Mouse (Mus musculus) kidney, postnatal 10 days (tissue): ENCODE results near the gene Nr5a2.

Source experiments
- DNase-seq: peaks from one replicate; pipeline ENCODE4 v3.0.0; 2021; ENCODE audit warnings: mixed read lengths

Nr5a2 gene

DNA sequence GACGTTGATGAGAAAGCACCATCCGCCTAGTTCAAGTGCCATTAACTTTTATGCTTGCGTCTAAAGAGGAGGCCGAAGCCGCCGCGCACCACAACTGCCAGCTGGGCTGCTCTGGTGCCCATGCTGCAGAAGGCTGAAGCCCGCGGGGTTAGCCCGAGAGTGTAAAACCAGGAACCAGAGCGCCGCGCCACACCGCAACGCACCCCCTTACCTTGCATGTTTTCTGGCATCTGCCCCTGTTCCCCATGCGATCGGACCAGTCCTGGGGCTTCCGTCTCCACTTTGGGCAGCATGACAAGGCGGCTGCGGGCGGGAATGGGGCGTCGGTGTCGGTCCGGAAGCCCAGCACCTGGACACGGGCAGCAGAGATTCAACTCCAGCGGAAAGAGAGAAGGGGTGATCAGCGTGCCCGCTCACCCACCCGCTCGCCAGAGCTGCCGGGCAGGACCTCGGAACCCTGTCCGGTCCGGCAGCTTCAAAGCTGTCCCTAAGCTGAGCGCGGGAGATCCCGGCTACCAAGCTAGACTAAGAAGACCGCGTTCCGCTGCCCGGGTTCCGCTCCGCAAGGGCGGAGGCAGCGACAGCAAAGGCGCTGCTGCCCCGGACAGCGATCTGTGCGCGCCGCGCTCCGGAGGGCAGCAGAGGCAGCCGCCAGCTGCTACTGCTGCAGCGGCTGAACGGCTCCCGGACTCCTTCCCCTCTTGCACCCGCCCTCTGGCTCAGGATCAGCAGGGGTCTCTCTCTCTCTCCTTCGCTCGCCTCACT, 11.6 kb downstream of the Nr5a2 start:
- DNase-seq = peak; percentile 75

GRCm38 (mm10) chr1:136948127-136948422, 12.2 kb downstream of the Nr5a2 start:
- no peak for DNase-seq

- DNase-seq = no peak
Observed at GRCm38 (mm10) chr1:136947394-136948126, 12.7 kb downstream of the Nr5a2 start.

GRCm38 (mm10) chr1:136946806-136947393, 13.3 kb downstream of the Nr5a2 start:
- DNase-seq = no peak

GRCm38 (mm10) chr1:136946404-136946803, 13.8 kb downstream of the Nr5a2 start:
- no peak for DNase-seq

GRCm38 (mm10) chr1:136945876-136946275, 14.4 kb downstream of the Nr5a2 start:
- DNase-seq = no peak

DNA sequence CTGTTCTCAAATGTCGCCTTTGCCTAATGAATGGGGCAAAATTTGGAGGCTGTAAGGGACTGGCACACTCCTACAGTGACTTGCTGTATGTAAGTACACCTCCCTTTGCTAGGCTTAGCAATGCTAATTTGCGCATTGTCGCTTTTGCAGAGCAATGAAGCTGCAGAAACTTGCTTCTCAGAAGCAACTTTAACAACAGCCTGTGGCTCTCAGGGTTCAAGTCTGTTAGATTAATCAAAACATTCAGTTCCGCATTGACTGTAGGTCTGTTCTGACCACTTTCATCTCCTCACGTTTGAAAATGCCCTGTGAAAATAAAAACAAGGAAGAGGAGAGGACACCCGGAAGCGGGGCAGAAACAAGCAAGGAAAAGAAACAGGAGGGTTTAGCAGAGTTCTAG, 14.8 kb downstream of the Nr5a2 start:
- DNase-seq = no peak

DNA sequence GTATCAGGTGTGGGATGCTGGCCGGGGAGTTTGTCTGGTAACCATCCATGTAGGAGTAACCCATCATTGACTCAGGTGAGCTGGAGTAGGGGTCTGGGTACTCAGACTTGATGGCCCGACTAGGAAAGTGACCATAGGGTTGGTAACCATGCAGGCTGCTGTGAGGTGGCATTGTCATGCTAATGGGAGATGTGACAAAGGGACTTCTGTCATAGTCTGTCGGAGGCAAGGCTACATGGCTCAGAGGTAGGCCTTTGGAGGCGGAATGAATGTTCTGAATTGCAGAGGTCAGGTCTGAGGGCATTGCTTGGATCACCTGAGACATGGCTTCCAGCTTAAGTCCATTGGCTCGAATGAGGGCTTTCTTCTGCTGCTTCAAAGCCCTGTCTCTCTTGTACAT, 19.6 kb downstream of the Nr5a2 start:
- DNase-seq = no peak

GRCm38 (mm10) chr1:136939220-136939619, 21.0 kb downstream of the Nr5a2 start:
- no peak for DNase-seq

DNA sequence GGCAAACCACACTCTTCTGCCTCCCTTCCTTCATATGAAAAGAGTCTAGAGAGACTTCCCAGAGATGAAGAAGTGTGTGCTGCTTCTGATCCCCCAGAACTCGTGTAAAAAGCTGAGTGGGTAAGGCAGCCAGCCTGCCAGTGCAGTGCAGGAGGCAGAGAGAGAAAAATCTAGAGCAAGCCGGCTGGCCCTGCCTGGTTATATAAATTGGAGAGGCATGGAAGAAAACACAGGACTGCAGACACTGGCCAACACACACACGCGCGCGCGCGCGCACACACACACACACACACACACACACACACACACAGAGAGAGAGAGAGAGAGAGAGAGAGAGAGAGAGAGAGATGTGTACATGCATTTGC, 24.3 kb downstream of the Nr5a2 start:
- no peak for DNase-seq

- DNase-seq = no peak
Observed at GRCm38 (mm10) chr1:136935316-136935959, 24.8 kb downstream of the Nr5a2 start.

DNA sequence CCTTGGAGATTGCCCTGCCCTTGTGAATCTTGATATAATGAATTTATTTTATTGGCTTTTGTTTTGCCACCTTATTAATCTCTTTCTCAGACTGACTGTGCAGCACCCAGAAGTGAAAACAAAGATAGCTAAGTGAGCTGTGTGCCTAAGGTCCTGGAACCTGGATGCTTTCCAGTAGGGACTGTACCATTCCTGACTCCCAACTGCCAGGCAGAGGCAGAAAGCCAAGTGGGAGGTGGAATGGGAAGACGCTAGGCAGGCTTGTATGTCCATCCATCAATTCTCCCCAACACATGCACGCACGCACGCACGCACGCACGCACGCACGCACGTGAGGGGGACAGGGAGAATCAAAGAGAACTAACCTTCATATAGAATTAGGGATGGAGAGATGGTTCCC, 26.2 kb downstream of the Nr5a2 start:
- no peak for DNase-seq

- DNase-seq = no peak
Observed at GRCm38 (mm10) chr1:136931026-136931425, 29.2 kb downstream of the Nr5a2 start.

DNA sequence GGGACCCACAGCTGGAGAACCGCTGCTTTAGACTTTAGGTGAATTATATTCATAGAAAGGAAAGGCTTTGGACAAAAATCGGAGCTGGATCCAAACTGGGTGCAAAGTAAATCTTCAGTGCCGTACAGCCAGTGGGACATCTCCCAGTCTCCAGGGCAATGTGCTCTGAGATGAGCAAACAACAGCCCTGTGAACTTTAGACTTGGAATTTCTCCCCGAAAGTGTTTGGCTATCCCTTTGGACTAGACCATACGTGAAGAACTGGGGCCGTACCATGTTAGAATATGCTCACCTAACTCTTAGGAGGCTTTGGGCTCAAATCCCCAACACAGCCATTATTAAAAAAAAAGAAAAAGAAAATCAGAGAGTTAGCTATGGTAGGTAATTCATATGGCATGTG, 30.5 kb downstream of the Nr5a2 start:
- DNase-seq = no peak

DNA sequence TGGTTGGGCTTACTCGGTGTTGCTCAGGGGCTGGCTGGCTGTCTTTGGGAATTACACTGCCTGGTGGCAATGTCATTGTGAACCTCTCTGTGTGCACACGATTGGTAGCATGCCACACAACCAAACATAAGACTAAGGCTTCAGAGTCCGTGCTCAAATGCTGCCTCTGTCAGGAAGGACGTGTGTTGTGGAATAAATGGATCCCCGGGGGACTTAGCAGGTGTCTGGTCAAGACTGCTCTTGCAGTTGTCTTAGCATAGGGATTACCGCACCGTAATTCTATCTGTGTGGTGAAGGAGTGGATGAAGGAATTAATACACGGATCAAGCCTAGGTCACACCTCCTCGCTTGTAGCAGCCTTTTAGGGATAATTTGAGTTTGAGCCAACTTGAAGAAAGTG, 32.8 kb downstream of the Nr5a2 start:
- DNase-seq = no peak

- no peak for DNase-seq
Observed at GRCm38 (mm10) chr1:136926026-136926425, 34.2 kb downstream of the Nr5a2 start.

- no peak for DNase-seq
Observed at GRCm38 (mm10) chr1:136920089-136920488, 40.2 kb downstream of the Nr5a2 start.

DNA sequence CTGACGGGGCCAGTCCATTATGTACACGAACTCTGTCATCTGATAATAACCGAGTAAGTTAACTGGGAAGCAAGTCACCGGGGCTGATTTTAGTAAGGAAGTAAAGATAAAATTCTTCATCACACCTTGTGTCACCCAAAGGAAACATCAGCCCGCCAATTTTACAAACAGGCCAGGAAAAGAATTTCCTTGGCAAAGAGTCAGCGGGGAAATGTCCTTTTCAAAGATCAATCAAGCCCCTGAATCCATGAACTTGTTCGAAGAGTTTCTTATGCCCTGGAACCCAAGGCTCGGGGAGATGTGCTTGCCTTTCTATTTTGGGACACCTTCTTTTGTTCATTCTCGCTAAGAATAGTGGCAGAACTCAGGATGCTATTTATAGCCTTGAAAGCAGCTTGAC, 41.5 kb downstream of the Nr5a2 start:
- peak; percentile 13 for DNase-seq

DNA sequence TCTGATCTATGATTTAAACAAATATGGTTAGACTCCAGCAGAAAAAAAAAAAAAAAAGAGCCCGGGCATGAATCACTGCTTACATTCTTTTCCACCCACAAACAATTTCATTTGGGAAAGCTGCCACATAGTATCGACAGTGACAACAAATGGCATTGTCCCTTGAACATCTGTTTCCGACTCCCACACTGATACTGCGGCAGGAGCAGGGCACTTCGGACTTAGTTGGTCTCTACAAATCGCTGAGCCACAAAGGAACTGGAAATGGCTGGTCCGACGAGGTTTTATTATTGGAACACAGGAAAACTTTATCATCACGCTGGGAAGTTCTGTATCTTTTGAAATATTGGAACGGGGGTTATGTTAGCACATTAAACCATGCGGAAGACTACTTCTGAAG, 44.8 kb downstream of the Nr5a2 start:
- peak; percentile 34 for DNase-seq

GRCm38 (mm10) chr1:136911996-136912395, 48.3 kb downstream of the Nr5a2 start:
- no peak for DNase-seq

DNA sequence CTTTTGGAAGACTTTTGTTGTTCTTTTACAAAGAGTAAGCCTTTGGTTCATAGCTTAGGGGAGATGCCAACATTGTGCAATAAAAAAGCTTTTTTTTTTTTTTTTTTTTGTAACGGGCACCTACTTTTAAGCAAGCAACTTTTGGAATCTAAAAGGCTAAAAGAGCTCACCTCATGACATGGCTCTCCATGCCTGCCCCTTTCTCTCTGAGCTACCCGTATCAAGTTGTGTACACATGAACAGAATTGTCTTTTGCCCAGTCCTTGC, 48.7 kb downstream of the Nr5a2 start:
- no peak for DNase-seq

- DNase-seq = no peak
Observed at GRCm38 (mm10) chr1:136910741-136911593, 49.3 kb downstream of the Nr5a2 start.

DNA sequence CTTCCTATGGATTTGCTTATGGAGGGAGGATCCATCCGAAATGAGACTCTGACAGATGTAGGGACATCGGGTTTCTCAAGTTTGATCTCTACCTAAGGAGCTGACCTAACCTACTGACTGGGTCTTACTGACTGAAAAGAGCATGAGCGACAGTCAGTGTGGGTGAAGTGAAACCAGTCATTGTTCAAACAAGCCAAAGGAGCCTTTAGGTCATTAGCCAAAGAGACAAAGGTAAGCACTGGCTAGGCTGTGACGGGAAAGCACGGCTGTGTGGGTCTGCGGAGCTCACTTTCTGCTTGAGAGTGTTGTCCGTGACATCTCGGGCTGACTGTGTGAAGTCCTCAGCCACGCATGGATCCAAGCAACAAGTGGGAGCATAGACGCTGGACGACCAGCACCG, 50.1 kb downstream of the Nr5a2 start:
- no peak for DNase-seq
